Mouse (Mus musculus) heart, embryonic 11.5 days (tissue): ENCODE measurements around the gene Fam124b. TPM values are rescaled to one million over a fixed set of nuclear protein-coding genes. Genes with fewer than 3 reads are reported as not detected.

ENCODE experiments used
- ATAC-seq: fragments of 200-750 bp; cut with Nextera tagmentation; replicated peaks from 2 replicates; pipeline ENCODE4 v1.8.0; 2017; ENCODE audit warnings: moderate library complexity; ENCODE audit not compliant: insufficient number of reproducible peaks, low FRiP score, low TSS enrichment
- H3K27ac ChIP-seq: fragments of 300-500 bp; sonication (generic); 2 replicates; pipeline ENCODE4 v1.5.1; 2014; ENCODE audit warnings: mild to moderate bottlenecking, low read depth, low read length
- H3K27me3 ChIP-seq: fragments of 300-500 bp; sonication (generic); 2 replicates; pipeline ENCODE4 v1.6.1; 2014; ENCODE audit warnings: mild to moderate bottlenecking, low read length, mixed read lengths; ENCODE audit not compliant: control insufficient read depth, insufficient read depth
- H3K36me3 ChIP-seq: fragments of 300-500 bp; sonication (generic); 2 replicates; pipeline ENCODE4 v1.6.1; 2014; ENCODE audit warnings: mild to moderate bottlenecking, low read length, moderate library complexity, mixed read lengths; ENCODE audit not compliant: control insufficient read depth, insufficient read depth
- H3K4me1 ChIP-seq: fragments of 300-500 bp; sonication (generic); 2 replicates; pipeline ENCODE4 v1.6.1; 2014; ENCODE audit warnings: low read length; ENCODE audit not compliant: control insufficient read depth, insufficient read depth
- H3K4me2 ChIP-seq: fragments of 300-500 bp; sonication (generic); 2 replicates; pipeline ENCODE4 v1.6.1; 2014; ENCODE audit warnings: mild to moderate bottlenecking, moderate library complexity
- H3K4me3 ChIP-seq: fragments of 300-500 bp; sonication (generic); 2 replicates; pipeline ENCODE4 v1.5.1; 2014; ENCODE audit warnings: low read depth, low read length
- H3K9ac ChIP-seq: fragments of 300-500 bp; sonication (generic); 2 replicates; pipeline ENCODE4 v1.6.1; 2014; ENCODE audit warnings: mild to moderate bottlenecking, low read depth, low read length, moderate library complexity
- H3K9me3 ChIP-seq: fragments of 300-500 bp; sonication (generic); replicated peaks from 2 replicates; pipeline ENCODE4 v1.6.1; 2016; ENCODE audit warnings: low read length; ENCODE audit not compliant: control insufficient read depth
- WGBS: fragments of 180-500 bp; shearing (Covaris S2); extraction: QIAGEN DNeasy Blood & Tissue Kit; methylation state at CpG from one replicate; pipeline ENCODE4 v1.1.7; 2014; ENCODE audit not compliant: insufficient replicate concordance; 5-methylcytosine and 5-hydroxymethylcytosine counted together
- polyA plus RNA-seq: library from polyadenylated mRNA; unstranded; fragments of >200 nt; fragmentation: Nextera tagmentation; extraction: Ambion mirVana; gene quantifications from 2 replicates; pipeline ENCODE4 v1.2.1, GENCODE M21; 2014

The Fam124b gene
- polyA plus RNA-seq, 1 experiment from 2014 or later, result 0.26 TPM

DNA sequence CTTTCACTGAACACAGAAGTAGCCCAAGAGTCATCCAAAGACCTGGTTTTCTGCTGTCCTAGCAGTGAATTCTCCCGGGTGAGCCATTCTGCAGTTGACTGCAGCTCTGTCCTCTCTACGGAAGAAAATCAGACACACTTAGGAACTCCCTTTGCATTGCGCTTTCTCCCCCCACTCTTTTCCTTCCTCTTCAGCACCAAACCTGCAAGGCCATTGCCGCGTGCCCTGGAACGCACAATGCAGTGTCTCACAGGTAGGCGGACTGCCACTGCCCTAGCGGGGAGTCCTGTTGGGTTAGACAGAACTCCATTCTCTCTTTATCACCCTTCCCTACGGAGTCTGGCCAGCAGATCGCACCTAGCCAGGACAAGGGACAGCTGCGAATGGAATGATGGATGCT, 21.2 kb upstream of the Fam124b start:
- Histone ChIP-seq H3K9me3 (no peaks in the 10 kb centered on the region), H3K4me2 (no peak overlapping the region), H3K36me3 (no peaks in the 10 kb centered on the region), H3K27ac (no peak overlapping the region), H3K4me3 (no peak overlapping the region), H3K27me3 (no peaks in the 10 kb centered on the region), H3K4me1 (no peaks in the 10 kb centered on the region), H3K9ac (no peak overlapping the region)
- no peak for ATAC-seq
- 61% methylated on average over 11 of the region's 11 CpGs for WGBS

DNA sequence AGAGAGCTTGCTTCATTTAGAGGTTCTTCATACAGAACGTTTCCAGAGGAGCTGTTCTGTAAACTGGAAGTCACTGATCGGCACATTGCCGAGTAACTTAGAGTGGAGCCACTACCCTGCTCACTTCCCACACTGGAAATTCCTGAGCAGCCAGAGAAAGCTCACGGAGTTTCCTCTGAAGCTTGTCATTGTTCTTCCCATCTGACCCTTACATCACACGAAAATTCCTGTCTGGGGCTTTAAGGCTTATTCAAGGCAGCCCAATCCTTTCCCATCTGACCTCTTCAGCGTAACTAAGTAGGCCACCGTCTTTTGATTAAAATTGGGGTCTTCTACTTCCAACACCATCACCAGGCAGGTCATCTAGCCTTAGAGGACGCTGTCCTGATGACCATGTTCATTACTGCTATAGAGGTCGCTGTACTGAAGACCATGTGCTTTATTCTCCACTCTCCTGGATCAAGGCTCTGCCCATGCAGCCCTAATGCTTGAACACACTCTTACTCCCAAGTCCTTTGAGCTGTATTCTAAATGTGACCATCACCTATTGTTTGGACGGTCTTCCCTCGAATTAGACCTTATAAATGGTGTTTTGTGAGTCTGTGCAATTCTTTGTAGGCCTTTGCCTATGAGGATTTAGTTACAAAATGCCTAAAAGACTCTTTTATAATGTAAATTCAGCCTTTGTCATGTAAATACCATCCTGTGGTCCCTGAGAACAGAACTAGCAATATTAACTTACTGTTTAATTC, 18.9 kb upstream of the Fam124b start:
- Histone ChIP-seq H3K27ac (no peak overlapping the region), H3K36me3 (no peaks in the 10 kb centered on the region), H3K4me1 (no peaks in the 10 kb centered on the region), H3K4me2 (no peak overlapping the region), H3K9me3 (no peaks in the 10 kb centered on the region), H3K9ac (no peak overlapping the region), H3K27me3 (no peaks in the 10 kb centered on the region), H3K4me3 (no peak overlapping the region)
- ATAC-seq, result no peak
- WGBS, result 58% methylated on average over 11 of the region's 11 CpGs

- Histone ChIP-seq H3K4me2 (no peak overlapping the region), H3K9ac (no peak overlapping the region), H3K27me3 (no peaks in the 10 kb centered on the region), H3K4me3 (no peak overlapping the region), H3K36me3 (no peaks in the 10 kb centered on the region), H3K9me3 (no peaks in the 10 kb centered on the region), H3K27ac (no peak overlapping the region), H3K4me1 (no peaks in the 10 kb centered on the region)
- WGBS, result 8% methylated on average over 1 of the region's 1 CpGs
- no peak for ATAC-seq
Measured at GRCm38 (mm10) chr1:80236126-80236525, 17.9 kb upstream of the Fam124b start.

DNA sequence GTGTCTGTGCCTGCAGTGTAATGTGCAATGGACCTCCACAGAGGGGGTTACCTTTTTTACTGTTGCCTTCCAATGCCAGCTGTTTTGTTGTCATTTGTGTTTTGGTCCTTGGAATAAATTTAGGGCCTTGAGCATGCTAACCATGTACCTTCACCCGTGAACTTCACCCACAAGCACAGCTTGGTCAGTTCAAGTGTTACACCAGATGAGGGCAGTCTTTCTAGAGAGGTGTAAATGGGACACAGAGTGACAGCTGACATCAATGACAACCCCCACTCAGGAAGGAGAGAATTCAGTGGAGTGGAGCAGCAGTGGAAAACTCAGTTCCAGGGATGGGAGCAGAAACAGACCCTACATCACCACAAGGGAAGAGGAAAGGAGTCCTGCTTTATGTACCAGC, 12.3 kb upstream of the Fam124b start:
- Histone ChIP-seq H3K4me3 (no peak overlapping the region), H3K27me3 (no peaks in the 10 kb centered on the region), H3K9me3 (no peaks in the 10 kb centered on the region), H3K4me1 (no peaks in the 10 kb centered on the region), H3K27ac (no peak overlapping the region), H3K9ac (no peak overlapping the region), H3K4me2 (no peak overlapping the region), H3K36me3 (no peaks in the 10 kb centered on the region)
- 53% methylated on average over 1 of the region's 1 CpGs for WGBS
- no peak for ATAC-seq

DNA sequence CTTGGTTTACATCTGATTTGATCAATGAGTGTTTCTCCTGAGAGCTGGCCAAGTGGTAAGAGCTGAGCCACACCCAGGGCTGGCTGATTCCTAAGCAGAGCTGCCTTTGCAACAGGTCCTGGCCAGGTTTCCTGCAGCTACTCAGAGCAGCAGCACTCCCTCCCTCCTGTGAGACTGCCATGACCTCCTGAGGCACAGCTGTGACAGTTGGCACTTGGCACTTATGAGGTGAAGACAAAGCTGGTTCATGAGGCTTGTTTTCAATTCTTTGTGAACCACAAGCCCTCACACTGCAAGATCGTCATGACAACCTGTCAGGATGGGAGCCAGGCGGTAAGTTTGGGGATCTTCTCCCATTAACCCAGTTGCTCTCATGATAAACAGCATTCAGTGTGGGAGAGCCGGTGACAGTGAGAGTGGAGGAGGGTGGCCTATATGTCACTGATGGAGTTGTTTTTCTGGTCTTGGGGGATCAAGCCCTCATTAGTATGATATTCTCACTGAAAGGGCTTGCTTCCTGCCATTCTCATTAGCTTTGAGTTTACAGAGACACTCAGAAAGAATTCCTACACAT, 6.7 kb upstream of the Fam124b start:
- H3K27me3 ChIP-seq, result no peaks in the 10 kb centered on the region
- ATAC-seq, result no peak
- no peaks in the 10 kb centered on the region for H3K4me1 ChIP-seq
- WGBS, result 26% methylated on average over 3 of the region's 3 CpGs
- H3K36me3 ChIP-seq, result no peaks in the 10 kb centered on the region
- H3K27ac ChIP-seq, result no peak overlapping the region
- no peak overlapping the region for H3K4me2 ChIP-seq
- no peak overlapping the region for H3K4me3 ChIP-seq
- H3K9ac ChIP-seq, result no peak overlapping the region
- H3K9me3 ChIP-seq, result no peaks in the 10 kb centered on the region

DNA sequence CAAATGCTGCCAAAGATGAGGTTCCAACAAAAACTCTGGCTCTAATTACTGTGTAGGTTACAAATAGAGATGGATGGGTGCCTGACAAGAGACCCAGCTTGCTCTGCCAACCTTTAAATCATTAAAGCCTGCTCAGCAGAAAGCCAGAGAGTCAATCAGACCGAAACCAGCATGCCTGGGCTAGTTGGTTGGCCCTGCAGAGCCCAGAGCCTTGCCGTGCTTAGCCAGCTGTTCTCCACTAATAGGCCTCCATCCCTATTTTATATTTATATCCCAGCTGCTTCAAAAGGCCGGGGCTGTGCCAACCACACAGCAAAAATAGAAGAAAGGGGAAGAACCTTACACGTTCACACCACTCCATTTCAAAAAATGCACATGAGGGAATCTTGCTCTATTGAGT, 2.9 kb upstream of the Fam124b start:
- Histone ChIP-seq H3K9ac (no peak overlapping the region), H3K36me3 (no peaks in the 10 kb centered on the region), H3K9me3 (no peaks in the 10 kb centered on the region), H3K27ac (no peak overlapping the region), H3K4me2 (no peak overlapping the region), H3K27me3 (no peaks in the 10 kb centered on the region), H3K4me1 (no peaks in the 10 kb centered on the region), H3K4me3 (no peak overlapping the region)
- no peak for ATAC-seq
- WGBS, result 64% methylated on average over 4 of the region's 4 CpGs

DNA sequence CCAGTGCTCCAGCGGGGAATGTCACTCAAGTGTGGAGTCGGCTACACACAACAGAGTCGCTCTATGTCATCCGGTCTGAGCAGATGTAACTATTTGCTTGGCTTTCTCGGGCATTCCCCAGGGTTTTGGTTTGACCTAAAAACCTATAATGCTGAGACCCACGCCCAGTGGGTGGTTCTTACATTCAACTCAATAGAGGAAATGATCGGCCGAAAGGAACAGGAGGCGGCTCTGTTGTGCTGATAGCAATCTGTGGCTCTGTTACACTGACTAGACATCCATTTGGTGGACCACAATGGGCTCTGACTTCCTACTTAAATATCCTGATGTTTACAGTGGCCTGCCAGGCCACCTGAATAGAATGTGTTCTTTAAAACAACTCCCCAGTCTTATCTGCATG, 4.4 kb downstream of the Fam124b start:
- H3K4me3 ChIP-seq, result no peak overlapping the region
- no peak overlapping the region for H3K4me2 ChIP-seq
- H3K27ac ChIP-seq, result no peak overlapping the region
- H3K9ac ChIP-seq, result no peak overlapping the region
- no peaks in the 10 kb centered on the region for H3K36me3 ChIP-seq
- H3K9me3 ChIP-seq, result no peaks in the 10 kb centered on the region
- no peaks in the 10 kb centered on the region for H3K27me3 ChIP-seq
- no peaks in the 10 kb centered on the region for H3K4me1 ChIP-seq
- ATAC-seq, result no peak
- 59% methylated on average over 9 of the region's 9 CpGs for WGBS

GRCm38 (mm10) chr1:80213146-80213545, 5.1 kb downstream of the Fam124b start:
- Histone ChIP-seq H3K9me3 (no peaks in the 10 kb centered on the region), H3K4me3 (no peak overlapping the region), H3K27ac (no peak overlapping the region), H3K4me1 (no peaks in the 10 kb centered on the region), H3K27me3 (no peaks in the 10 kb centered on the region), H3K9ac (no peak overlapping the region), H3K36me3 (no peaks in the 10 kb centered on the region), H3K4me2 (no peak overlapping the region)
- ATAC-seq, result no peak
- WGBS, result 78% methylated on average over 10 of the region's 10 CpGs

- Histone ChIP-seq H3K4me1 (0 out of 2 replicates have a peak, but pooled peaks cover 2% of the 10 kb centered on the region), H3K9me3 (no peaks in the 10 kb centered on the region), H3K27ac (no peak overlapping the region), H3K9ac (no peak overlapping the region), H3K4me2 (no peak overlapping the region), H3K27me3 (no peaks in the 10 kb centered on the region), H3K4me3 (no peak overlapping the region), H3K36me3 (no peaks in the 10 kb centered on the region)
- 73% methylated on average over 3 of the region's 3 CpGs for WGBS
- ATAC-seq, result no peak
Measured at GRCm38 (mm10) chr1:80202314-80202713, 16.0 kb downstream of the Fam124b start.
